Mouse (Mus musculus) erythroid progenitor cell, adult 5-6 weeks (primary cell): ENCODE results near the gene Slc16a10. TPM values are rescaled to one million over a fixed set of nuclear protein-coding genes. Genes with fewer than 3 reads are reported as not detected.

Experiments used
- total RNA-seq, 2 experiments: library from RNA; stranded (forward) in 1 of 2; stranded (reverse) in 1 of 2; fragments of 150-400 nt in 1 of 2; fragments of 186-747, 209-891 nt in 1 of 2; gene quantifications; 2 replicates each; pipeline versions ENCODE4 v1.2.3 to v1.2.4; 2015 to 2017; ENCODE audit warnings: low replicate concordance in 2 of 2

The Slc16a10 gene
- total RNA-seq, 2 experiments from 2014 or later = 329 to 444 TPM

Other genes starting within 250 kb of the Slc16a10 start
- gene Mfsd4b4, start 243.0 kb downstream of the Slc16a10 start, total RNA-seq (2015; ENCODE audit: low replicate concordance) = 1.8 TPM in 1 of 2 replicates, not detected in the other
- gene Mfsd4b4, start 243.0 kb downstream of the Slc16a10 start, total RNA-seq (2017; ENCODE audit: low replicate concordance) = 0.23 TPM in 1 of 2 replicates, not detected in the other
- gene Mfsd4b2, start 215.3 kb downstream of the Slc16a10 start, total RNA-seq (2015; ENCODE audit: low replicate concordance) = not detected in 2 replicates
- gene Mfsd4b2, start 215.3 kb downstream of the Slc16a10 start, total RNA-seq (2017; ENCODE audit: low replicate concordance) = not detected in 2 replicates
- gene Mfsd4b3, start 182.1 kb downstream of the Slc16a10 start, total RNA-seq (2015; ENCODE audit: low replicate concordance) = not detected in 2 replicates
- gene Mfsd4b3, start 182.1 kb downstream of the Slc16a10 start, total RNA-seq (2017; ENCODE audit: low replicate concordance) = not detected in 2 replicates
- gene Mfsd4b5, start 155.6 kb downstream of the Slc16a10 start, total RNA-seq (2015; ENCODE audit: low replicate concordance) = not detected in 2 replicates
- not detected in 2 replicates for gene Mfsd4b5, start 155.6 kb downstream of the Slc16a10 start, total RNA-seq (2017; ENCODE audit: low replicate concordance)
- gene Mfsd4b1, start 117.0 kb downstream of the Slc16a10 start, total RNA-seq (2015; ENCODE audit: low replicate concordance) = not detected in 2 replicates
- not detected in 2 replicates for gene Mfsd4b1, start 117.0 kb downstream of the Slc16a10 start, total RNA-seq (2017; ENCODE audit: low replicate concordance)
- 13.0 and 15.5 TPM in 2 replicates for gene Rpf2, start 104.8 kb upstream of the Slc16a10 start, total RNA-seq (2015; ENCODE audit: low replicate concordance)
- gene Rpf2, start 104.8 kb upstream of the Slc16a10 start, total RNA-seq (2017; ENCODE audit: low replicate concordance) = 18.4 and 19.4 TPM in 2 replicates
- 14.3 and 19.8 TPM in 2 replicates for gene Gtf3c6, start 115.8 kb upstream of the Slc16a10 start, total RNA-seq (2015; ENCODE audit: low replicate concordance)
- 7.4 and 38.7 TPM in 2 replicates for gene Gtf3c6, start 115.8 kb upstream of the Slc16a10 start, total RNA-seq (2017; ENCODE audit: low replicate concordance)
- gene Amd1, start 159.9 kb upstream of the Slc16a10 start, total RNA-seq (2015; ENCODE audit: low replicate concordance) = 80.7 and 121 TPM in 2 replicates
- 79.4 and 101 TPM in 2 replicates for gene Amd1, start 159.9 kb upstream of the Slc16a10 start, total RNA-seq (2017; ENCODE audit: low replicate concordance)
- 31.4 and 36.9 TPM in 2 replicates for gene Cdk19, start 197.3 kb upstream of the Slc16a10 start, total RNA-seq (2015; ENCODE audit: low replicate concordance)
- 30.5 and 34.6 TPM in 2 replicates for gene Cdk19, start 197.3 kb upstream of the Slc16a10 start, total RNA-seq (2017; ENCODE audit: low replicate concordance)